Mouse (Mus musculus): ENCODE data around the gene Unc45b.

Unc45b gene

GRCm38 (mm10) chr11:82910250-82910649 lies at the start of gene Unc45b:
Gene Unc45b (plus strand): TSS chr11:82910550.
- DNase-seq: no peak

GRCm38 (mm10) chr11:82860759-82861158 lies 49.6 kb upstream of the Unc45b start:
- no peak for DNase-seq

GRCm38 (mm10) chr11:82861558-82861957 lies 48.8 kb upstream of the Unc45b start:
- DNase-seq: no peak

- no peak for DNase-seq
Measured at GRCm38 (mm10) chr11:82862638-82863037, 47.7 kb upstream of the Unc45b start.

- no peak for DNase-seq
Measured at GRCm38 (mm10) chr11:82863059-82863458, 47.3 kb upstream of the Unc45b start.

- no peak for DNase-seq
Measured at GRCm38 (mm10) chr11:82863488-82863931, 46.8 kb upstream of the Unc45b start.

- no peak for DNase-seq
Measured at GRCm38 (mm10) chr11:82865957-82866356, 44.4 kb upstream of the Unc45b start.

- DNase-seq: no peak
Measured at GRCm38 (mm10) chr11:82866850-82867564, 43.3 kb upstream of the Unc45b start.

GRCm38 (mm10) chr11:82867956-82868355 lies 42.4 kb upstream of the Unc45b start:
- DNase-seq: no peak

GRCm38 (mm10) chr11:82869506-82870172 lies 40.7 kb upstream of the Unc45b start:
- no peak for DNase-seq

GRCm38 (mm10) chr11:82870173-82871030 lies 39.9 kb upstream of the Unc45b start:
- DNase-seq: peak; percentile 81

- peak; percentile 99 for DNase-seq
Measured at GRCm38 (mm10) chr11:82871031-82871446, 39.3 kb upstream of the Unc45b start, which contains the start of gene Rffl. Gene Rffl (minus strand): TSS chr11:82871210.

GRCm38 (mm10) chr11:82874924-82875323 lies 35.4 kb upstream of the Unc45b start:
- no peak for DNase-seq

GRCm38 (mm10) chr11:82875631-82876030 lies 34.7 kb upstream of the Unc45b start:
- no peak for DNase-seq

- DNase-seq: no peak
Measured at GRCm38 (mm10) chr11:82877726-82878344, 32.5 kb upstream of the Unc45b start.

- DNase-seq: no peak
Measured at GRCm38 (mm10) chr11:82883180-82883579, 27.2 kb upstream of the Unc45b start.

- DNase-seq: no peak
Measured at GRCm38 (mm10) chr11:82886559-82886958, 23.8 kb upstream of the Unc45b start.

- DNase-seq: peak; percentile 51
Measured at GRCm38 (mm10) chr11:82888491-82888946, 21.8 kb upstream of the Unc45b start.

- DNase-seq: peak; percentile 45
Measured at GRCm38 (mm10) chr11:82889524-82890341, 20.6 kb upstream of the Unc45b start.

- peak; percentile 97 for DNase-seq
Measured at GRCm38 (mm10) chr11:82890342-82890762, 20.0 kb upstream of the Unc45b start, which contains the start of gene Rad51d. Gene Rad51d (minus strand): TSS chr11:82890614.

- DNase-seq: no peak
Measured at GRCm38 (mm10) chr11:82891936-82892335, 18.4 kb upstream of the Unc45b start, which contains the start of gene Fndc8. Gene Fndc8 (plus strand): TSS chr11:82892124.
